Mouse (Mus musculus) cortical plate, adult 2 months (tissue): Measurements from ENCODE around the gene Slc50a1.

ENCODE experiments used
- CTCF ChIP-seq: fragments of 200-500 bp; IDR thresholded peaks from 2 replicates; pipeline ENCODE4 v1.5.1; 2011; ENCODE audit warnings: mild to moderate bottlenecking, control low read depth, low read length; ENCODE audit not compliant: insufficient read depth; ENCODE audit errors: extremely low read depth
- POLR2A ChIP-seq: fragments of 200-500 bp; IDR thresholded peaks from 2 replicates; pipeline ENCODE4 v1.6.1; 2011; ENCODE audit warnings: mild to moderate bottlenecking, low read length, control low read depth; ENCODE audit not compliant: insufficient read depth; ENCODE audit errors: extremely low read depth

GRCm38 (mm10) chr3:89233562-89234110 is 36.7 kb downstream of the Slc50a1 start:
- no peak for TF ChIP-seq CTCF
- 0 out of 2 replicates have a peak, but pooled peaks have one; percentile 22 for TF ChIP-seq POLR2A
